Mouse (Mus musculus): ENCODE results near the gene Sidt2.
A peak's percentile ranks its signal among the peaks of the same experiment; 100 is the strongest.

The Sidt2 gene

DNA sequence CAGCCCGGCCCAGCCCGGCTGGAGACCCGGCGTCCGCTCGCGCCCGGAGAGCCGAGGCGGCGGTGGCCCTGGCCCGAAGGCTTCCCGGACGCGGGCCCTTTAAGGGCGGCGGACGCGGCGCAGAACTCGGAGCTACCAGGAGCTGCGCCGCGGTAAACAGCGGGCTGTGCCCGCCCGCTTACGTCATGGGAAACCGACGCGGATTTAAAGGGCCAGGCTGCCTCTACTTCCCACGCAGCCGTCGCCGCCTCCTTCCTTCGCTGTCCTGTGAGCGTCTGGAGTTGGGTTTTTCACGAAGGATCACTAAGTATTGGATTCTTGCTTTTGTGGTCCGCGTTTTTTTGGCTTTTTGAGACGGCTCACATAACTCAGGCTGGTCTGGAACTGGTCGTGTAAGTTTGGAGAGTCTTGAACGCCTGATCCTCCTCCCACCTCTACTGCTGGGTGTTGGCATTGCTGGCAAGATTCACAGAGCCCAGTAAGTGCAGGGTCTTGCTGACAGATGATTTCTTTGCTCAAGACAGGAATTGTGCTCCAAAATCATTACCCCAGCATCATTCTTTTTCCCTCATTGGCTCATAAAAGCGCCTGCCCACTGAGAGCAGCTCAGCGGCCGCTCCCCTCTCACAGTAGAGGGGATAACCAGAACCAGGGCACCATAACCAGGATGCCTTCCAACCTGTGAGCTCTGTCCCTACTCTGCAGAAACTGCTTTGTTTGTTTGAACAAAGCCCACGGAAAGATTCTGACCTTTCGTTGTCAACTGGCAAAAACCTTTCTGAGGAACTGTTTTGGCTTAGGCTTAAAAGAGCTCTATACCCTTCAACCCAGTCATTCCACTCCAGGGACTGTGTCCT, at the start of gene Sidt2:
TSS of gene Sidt2 (minus strand) at position 152 of the 857 bp plus-strand sequence.
- DNase-seq (ENCODE audit: low read depth, low spot score), result peak; percentile 87

- no peak for DNase-seq (ENCODE audit: low read depth, low spot score)
Observed at GRCm38 (mm10) chr9:46004529-46004928, 49.5 kb upstream of the Sidt2 start.

- DNase-seq (ENCODE audit: low read depth, low spot score), result peak; percentile 69
Observed at GRCm38 (mm10) chr9:46003729-46004128, 48.7 kb upstream of the Sidt2 start.

- DNase-seq (ENCODE audit: low read depth, low spot score), result no peak
Observed at GRCm38 (mm10) chr9:45999009-45999408, 44.0 kb upstream of the Sidt2 start.

DNA sequence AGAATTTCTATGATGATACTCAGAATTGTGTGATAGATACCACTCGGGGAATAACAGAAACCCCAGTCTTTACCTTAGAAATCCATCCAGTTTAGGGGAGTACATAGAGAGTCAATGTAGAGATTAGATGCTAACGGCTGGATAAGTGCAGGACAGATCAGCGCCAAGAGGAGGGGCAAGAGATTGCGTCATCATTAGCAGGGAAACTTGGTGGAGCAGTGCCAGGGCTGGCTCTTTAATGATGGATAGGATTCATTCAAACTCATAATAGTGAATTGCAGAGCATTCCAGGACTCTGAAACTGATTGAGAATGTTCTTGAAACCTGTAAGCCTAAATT, 30.1 kb upstream of the Sidt2 start:
- no peak for DNase-seq (ENCODE audit: low read depth, low spot score)

- DNase-seq (ENCODE audit: low read depth, low spot score), result peak; percentile 80
Observed at GRCm38 (mm10) chr9:45984409-45985228, 29.6 kb upstream of the Sidt2 start.

DNA sequence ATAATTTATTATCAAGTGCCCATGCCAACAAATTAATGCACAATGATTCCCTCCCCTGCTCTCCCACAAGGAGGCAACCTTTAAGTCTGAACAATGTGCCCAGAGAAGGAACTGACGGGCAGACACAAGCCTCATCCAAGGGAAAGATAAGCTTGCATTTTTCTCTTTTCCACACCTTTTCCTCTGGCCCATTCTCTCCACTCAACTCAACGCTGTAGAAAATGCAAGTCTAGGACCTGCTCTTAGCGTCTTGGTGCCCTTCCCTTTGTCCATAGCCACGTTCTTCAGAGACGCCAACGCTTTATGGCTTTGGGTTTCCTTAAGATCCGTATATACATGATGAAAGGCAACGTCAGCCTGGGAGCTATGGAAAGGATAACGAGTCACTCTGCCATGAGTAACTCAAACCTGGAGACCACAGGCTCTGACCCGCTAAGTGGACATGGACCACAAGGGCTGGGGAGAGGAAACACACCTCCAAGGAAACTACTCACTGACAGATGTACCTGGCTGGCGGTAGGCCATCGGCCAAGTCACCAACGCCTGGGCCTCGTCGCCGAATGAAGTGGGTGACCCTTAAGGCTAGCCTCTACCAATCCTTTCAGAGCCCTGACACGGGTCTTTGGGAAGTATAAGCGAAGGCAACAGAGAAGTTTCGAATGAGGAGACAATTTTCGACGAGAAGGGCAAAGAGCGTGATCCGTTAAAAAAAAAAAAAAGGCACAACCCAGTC, 28.8 kb upstream of the Sidt2 start:
- no peak for DNase-seq (ENCODE audit: low read depth, low spot score)

DNA sequence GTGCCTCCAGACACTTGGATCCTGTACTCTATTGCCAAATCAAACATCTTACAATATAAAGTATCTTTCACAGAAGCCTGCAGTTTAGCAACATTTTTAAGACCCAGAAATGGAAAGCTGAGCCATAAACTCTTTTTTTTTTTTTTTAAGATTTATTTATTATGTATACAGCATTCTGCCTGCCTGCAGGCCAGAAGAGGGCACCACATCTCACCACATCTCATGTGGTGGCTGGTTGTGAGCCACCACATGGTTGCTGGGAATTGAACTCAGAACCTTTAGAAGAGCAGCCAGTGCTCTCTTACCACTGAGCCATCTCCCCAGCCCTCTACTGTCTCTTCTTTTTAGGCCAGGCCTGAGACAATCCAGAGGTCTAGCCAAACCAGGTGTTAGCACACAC, 26.3 kb upstream of the Sidt2 start:
- no peak for DNase-seq (ENCODE audit: low read depth, low spot score)

DNA sequence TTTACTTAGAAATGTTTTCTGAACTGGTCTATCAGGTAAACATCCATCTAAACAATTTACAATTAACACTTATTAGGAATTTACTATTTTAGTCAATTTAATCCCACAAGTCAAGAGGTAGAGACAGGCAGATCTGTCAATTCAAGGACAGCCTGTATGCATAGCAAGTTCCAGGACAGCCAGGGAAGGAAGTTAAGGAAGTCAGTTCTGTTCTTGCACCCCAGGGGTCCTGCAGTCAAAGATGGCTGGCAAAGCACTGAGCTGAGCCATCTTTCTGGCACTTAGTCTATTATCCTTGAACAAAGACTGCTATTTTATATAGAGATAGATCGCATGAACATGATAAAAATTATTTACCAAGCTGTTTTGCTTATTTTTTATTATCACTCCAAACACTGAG, 25.6 kb upstream of the Sidt2 start:
- DNase-seq (ENCODE audit: low read depth, low spot score), result no peak

DNA sequence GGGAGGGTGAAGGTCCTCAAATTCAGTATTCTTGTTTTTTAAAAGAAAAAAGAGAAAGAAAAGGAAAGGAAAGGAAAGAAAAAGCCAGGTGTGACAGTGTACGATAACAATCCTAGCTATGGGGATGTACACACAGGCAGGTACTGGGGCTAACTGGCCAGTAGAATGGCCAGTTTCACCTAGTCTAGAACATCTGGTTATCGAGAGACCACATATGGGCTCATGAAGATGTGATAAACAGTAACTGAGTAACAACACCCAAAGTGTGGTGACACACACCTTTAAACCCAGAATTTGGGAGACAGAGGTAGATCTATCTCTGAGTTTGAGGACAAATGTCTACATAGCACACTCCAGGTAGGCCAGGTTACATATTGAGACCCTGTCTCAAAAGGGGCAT, 24.7 kb upstream of the Sidt2 start:
- DNase-seq (ENCODE audit: low read depth, low spot score), result no peak

DNA sequence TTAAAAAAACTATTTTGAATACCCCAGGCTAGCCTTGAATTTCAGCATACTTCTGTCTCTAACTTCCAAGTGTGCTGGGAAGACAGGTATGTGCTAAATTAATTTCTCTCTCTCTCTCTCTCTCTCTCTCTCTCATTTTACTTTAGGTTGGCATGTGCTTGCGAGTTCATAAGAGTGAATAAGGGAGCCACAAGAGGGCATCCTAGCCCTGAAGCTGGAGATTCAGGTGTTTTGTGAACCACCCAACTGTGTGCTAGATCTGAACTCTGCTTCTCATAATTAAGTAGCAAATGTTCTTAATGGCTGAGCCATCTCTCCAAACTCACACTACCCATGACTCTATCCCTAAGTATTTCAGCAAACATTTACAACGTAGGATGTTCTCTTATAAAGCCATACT, 21.8 kb upstream of the Sidt2 start:
- DNase-seq (ENCODE audit: low read depth, low spot score), result no peak

GRCm38 (mm10) chr9:45963577-45963976, 8.5 kb upstream of the Sidt2 start:
- no peak for DNase-seq (ENCODE audit: low read depth, low spot score)

DNA sequence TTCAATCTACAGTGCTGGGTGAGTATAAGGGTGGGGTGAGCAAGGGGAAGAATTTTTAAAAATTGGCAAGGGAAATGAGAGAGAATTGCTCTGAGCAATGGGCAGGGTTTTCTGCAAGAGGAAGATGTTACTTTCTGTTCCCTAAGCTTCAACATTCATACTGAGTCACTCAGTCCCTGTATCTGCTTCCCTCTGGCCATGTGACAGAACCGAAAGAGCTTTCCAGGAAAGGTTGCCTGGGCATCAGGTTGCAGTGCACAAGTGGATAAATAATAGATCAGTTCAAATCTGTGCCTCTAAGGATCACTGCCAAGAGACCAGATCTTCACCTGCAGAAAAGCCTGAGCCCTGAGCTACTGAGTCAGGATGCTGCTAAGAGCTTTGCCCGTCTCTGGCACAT, 6.8 kb upstream of the Sidt2 start:
- no peak for DNase-seq (ENCODE audit: low read depth, low spot score)

- DNase-seq (ENCODE audit: low read depth, low spot score), result no peak
Observed at GRCm38 (mm10) chr9:45959661-45960060, 4.6 kb upstream of the Sidt2 start.

DNA sequence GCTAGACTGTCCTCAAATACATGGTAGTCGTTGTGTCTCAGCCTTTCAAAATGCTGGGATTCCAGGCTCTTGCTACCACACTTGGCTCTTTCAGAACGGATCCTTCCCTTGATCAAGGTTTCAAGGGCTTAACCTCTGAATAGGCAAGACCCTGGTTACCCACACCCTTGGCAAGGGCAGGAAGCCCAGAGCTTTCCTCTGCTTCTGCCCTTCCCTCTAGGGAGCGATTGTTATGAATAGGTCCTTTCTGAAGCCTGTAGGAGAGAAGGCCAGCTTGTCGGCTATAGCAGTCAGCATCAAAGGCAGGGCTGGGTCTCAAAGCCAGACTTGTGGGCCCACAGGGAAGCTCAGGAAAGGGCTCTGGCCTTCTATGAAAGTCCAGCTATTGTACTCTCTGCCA, 3.8 kb upstream of the Sidt2 start:
- no peak for DNase-seq (ENCODE audit: low read depth, low spot score)

GRCm38 (mm10) chr9:45958023-45958670, 3.1 kb upstream of the Sidt2 start:
- DNase-seq (ENCODE audit: low read depth, low spot score), result no peak

- peak; percentile 27 for DNase-seq (ENCODE audit: low read depth, low spot score)
Observed at GRCm38 (mm10) chr9:45954294-45955106, 558 bp downstream of the Sidt2 start.

DNA sequence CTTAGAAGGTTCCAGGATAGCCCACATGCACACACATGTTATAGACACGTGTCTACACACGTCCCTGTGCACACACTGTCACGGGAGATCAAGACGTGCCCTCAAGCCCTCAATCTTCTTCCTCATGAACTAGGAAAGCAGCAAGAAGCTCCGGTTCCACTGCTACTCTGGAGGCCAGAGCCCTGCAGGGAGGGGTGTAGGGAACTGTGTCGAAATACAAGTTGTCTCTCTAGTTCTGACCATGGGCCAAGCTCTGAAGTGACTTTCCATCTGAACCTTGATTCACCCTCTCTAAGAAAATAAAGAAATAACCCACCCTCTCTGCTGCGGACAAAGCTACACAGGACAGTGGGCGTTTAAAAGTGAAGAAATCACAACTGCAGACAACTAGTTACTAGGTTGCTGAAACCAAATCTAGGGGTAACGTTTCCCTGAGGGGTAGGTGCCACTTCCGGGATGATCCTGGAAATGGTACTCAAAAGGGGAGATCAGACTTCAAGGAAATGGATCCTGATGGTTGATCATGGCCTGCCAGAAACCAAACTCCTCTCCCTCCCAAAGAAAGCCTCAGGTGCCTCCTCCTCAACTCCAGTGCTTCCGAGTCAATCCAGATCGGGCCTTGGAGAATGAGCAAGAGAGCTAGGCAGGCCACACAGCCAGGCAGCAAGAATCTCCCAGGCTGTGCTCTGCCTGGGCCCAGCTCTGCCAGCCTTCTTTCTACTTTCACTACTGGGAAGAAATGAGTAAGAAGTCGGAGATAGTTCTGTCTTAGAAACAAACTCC, 1.4 kb downstream of the Sidt2 start:
- no peak for DNase-seq (ENCODE audit: low read depth, low spot score)

DNA sequence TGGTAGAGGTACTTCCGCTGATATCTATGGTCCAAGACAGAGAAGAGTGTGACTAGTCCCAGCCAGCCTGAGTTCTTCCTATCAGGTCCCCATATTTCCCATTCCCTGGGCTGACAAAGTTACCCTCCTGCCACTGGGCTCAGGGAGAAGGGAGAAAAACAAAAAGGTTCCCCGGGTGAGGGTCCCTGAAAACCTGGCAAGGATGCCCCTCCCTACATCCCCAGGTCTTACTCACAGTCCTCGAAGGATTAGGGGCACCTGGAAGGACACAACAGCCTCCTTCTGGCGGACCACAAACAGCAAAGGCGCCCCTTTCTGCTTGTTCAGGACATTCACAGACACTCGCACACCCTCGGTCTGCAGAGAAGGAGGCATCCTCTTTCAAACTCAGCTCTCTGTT, 2.2 kb downstream of the Sidt2 start:
- DNase-seq (ENCODE audit: low read depth, low spot score), result no peak

DNA sequence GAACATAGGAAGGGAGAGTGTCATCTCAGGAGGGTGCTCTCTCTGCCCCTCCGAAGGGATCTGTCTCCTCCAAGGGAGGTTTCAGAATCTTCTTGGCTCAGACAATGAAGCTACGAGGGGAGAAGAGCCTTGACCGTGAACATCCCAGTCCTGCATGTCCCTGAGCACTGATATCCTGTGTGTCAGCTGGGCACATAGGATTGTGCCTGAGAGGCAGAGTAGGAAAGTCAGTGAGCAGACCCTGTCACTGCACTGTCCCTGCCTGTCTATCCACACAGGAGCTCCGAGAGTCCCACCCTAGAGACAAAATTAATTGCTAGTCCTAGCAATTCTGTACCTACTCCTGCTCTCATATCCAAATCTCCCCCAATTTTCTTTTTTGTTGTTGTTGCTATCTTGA, 3.0 kb downstream of the Sidt2 start:
- DNase-seq (ENCODE audit: low read depth, low spot score), result no peak
